Mouse (Mus musculus) lung, postnatal 25 days (tissue): ENCODE data around the gene Olfr1290.

Source experiments
- DNase-seq: peaks from one replicate; pipeline ENCODE4 v3.0.0; 2022; ENCODE audit warnings: low spot score

The Olfr1290 gene

DNA sequence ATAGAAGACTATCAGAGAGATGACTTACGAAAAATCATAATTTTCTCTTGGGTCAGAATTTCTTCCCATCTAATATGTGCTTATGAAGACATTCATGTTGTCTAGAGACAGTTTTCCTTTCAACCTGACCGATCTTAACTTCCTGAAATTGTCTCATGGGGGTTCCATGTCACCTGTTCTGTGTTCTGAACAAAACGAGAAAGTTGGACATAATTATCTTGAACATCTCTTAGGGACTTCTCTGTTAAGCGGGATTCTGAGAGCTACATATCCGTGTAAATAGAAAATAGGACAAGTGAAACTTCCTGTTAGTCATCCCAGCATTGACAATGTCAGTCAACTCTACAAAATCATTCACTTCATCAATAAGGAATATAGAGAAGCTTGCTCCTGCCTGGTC is at the start of gene Olfr1290:
Gene Olfr1290 (minus strand): TSS at position 101 of the 400 bp plus-strand sequence.
- no peak for DNase-seq

DNA sequence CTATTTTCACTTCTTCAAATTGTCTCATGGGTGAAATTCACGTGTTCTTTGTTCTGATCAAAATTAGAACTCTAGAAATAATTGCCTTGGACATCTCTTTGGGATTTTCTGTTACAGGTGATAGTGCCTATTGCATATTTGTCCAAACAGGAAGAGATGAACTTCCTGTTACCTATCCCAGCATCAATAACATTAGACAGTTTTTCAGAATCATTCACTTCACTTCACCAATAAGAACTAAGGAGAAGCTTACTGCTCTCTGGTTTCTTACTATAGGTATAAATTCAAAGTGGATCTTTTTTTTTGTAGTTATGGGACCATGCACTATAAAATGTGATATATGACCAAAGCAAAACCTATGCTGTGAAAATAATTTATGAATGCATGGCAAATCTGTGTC is 46.6 kb upstream of the Olfr1290 start, which contains the start of gene Olfr1294:
Gene Olfr1294 (minus strand): TSS at position 101 of the 400 bp plus-strand sequence.
- DNase-seq, result no peak

DNA sequence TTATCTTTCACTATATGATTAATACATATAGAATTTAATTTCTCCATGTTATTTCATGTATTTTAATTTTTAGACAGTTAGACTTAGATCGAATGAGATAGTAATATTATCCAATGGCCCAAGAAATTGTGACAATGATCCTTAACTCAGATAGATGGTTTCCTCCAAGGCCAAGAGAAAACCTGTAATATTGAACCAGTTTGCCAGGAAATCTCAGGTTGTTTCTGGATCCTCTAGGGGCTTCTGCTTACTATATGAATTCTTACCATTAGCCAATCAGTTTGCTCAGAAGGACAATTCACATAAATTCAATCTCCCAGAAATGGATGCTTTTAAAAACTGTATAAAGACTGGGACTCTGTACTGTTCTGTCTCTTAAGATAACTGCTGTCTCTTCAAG is 31.3 kb upstream of the Olfr1290 start, which contains the start of gene Olfr1293-ps:
Gene Olfr1293-ps (plus strand): TSS at position 301 of the 400 bp plus-strand sequence.
- no peak for DNase-seq

DNA sequence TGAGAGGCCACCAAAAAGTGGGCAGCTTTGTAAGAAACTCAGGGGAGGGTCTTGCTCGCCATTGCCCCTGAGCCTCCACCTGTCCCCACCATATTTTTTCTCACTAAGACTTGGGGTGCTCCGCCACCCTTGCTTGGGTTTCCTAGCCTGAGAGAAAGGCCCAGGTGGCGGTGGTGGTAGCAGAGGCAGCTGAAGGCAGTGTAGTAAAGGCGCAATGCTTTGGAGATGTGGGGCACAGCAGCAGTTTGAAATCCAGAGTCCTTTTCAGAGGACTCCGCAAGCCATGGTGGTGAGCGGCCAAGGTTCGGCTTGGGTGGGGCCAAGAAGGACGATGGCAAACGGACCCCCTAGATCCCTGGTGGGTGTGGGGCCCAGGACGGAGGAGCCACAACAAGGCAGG is 23.8 kb upstream of the Olfr1290 start:
- no peak for DNase-seq

DNA sequence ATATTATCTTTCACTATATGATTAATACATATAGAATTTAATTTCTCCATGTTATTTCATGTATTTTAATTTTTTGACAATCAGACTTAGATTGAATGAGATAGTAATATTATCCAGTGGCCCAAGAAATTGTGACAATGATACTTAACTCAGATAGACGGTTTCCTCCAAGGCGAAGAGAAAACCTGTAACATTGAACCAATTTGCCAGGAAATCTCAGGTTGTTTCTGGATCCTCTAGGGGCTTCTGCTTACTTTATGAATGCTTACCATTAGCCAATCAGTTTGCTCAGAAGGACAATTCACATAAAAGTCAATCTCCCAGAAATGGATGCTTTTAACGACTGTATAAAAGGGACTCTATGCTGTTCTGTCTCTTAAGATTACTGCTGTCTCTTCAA is 3.3 kb upstream of the Olfr1290 start, which contains the start of gene Olfr1291-ps1:
Gene Olfr1291-ps1 (plus strand): TSS at position 301 of the 400 bp plus-strand sequence.
- no peak for DNase-seq

DNA sequence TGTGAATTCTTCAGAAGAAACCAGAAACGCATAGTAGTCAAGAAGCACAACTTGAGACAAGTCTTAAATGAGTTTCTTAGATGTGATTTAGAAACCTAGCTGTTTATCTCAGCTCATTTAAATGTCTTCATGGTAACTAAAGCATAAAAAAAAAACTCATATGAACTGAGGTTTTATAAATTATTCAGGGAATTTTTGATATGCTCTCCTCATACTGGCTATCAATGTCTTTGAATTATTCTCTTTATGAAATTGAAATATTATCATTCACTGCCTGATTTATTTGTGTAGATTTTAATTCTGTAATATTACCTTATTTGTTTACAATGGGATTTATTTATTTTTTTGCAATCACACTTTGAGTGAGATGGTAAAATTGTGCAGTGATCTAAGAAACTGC is 13.1 kb downstream of the Olfr1290 start, which contains the start of gene Olfr1289:
Gene Olfr1289 (plus strand): TSS at position 301 of the 400 bp plus-strand sequence.
- DNase-seq, result no peak

DNA sequence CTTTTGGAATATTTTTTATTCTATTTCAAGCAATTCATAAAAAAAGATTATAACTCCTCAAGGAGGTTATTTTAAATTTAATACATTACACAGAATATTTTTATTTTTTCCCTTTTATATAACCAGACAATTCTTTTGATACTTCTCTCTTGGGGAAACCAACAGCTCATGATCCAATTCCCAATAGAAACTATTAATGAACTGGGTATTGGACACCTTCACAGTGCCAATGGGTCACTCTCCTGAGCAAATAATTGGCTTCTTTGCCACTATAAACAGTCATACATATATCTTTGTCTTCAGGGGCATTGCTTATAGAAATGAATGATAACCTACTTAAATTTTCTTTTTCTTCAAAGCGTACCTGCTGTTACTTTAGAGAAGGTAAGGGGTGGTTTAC is 19.8 kb downstream of the Olfr1290 start, which contains the start of gene Olfr1288:
Gene Olfr1288 (plus strand): TSS at position 301 of the 400 bp plus-strand sequence.
- no peak for DNase-seq

DNA sequence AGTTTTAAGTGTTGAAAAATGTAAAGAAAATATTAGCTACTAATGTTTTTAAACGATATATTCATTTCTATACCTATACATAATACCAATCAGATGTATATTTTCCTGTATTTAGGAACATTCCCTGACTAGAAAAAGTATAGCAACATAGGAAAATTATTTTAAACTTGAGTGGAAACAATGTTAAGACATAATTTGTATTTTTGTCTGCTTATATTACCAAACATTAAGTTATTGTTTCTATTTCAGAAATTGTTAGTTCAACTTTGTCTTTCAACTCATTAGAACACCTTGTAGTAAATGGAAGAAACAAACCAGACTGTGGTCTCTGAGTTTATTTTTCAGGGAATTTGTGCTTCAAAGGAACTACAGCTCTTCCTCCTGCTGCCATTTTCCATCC is 44.8 kb downstream of the Olfr1290 start, which contains the start of gene Olfr1287:
Gene Olfr1287 (plus strand): TSS at position 301 of the 400 bp plus-strand sequence.
- no peak for DNase-seq
